Mouse (Mus musculus) lung, adult 2 months (tissue): ENCODE results near the gene Ube2e1.

Source experiments
- CTCF ChIP-seq: fragments of 200-500 bp; IDR thresholded peaks from 2 replicates; pipeline ENCODE4 v1.5.1; 2011; ENCODE audit warnings: mild to moderate bottlenecking, low read length, control low read depth; ENCODE audit not compliant: insufficient read depth
- POLR2A ChIP-seq: fragments of 200-500 bp; IDR thresholded peaks from 2 replicates; pipeline ENCODE4 v1.6.1; 2011; ENCODE audit warnings: low read depth, mild to moderate bottlenecking, control low read depth, low read length, borderline replicate concordance; ENCODE audit errors: extremely low read depth

DNA sequence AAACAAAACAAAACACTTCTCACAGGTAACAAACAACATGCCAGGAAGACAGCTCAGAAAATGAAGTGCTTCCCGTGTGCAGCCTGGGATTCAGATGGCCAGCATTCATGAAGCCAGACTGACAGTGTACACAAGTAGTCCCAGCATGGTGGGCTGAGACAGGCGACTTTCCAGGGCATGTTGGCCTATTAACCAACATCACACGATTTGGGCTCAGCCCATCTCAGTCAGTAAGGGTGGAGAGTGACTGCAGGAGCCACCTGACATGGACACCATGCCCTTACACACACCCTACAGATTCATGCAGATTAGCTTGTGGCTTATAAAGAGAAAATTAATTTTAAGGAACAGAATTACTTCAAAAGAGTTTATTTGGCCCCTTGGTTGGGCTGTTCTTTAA is 28.9 kb downstream of the Ube2e1 start:
- TF ChIP-seq POLR2A (no peak), CTCF (no peak)
